Mouse (Mus musculus) CD8-positive naive resting alpha-beta T cell, adult 57 days (primary cell): ENCODE data around the gene Gm33543. TPM values are rescaled to one million over a fixed set of nuclear protein-coding genes. Genes with fewer than 3 reads are reported as not detected.

ENCODE experiments used
- total RNA-seq: library from RNA; stranded (reverse); gene quantifications from one replicate; pipeline ENCODE4 v1.2.4, GENCODE M21; 2023

Gene Gm33543
- total RNA-seq: not detected

GRCm38 (mm10) chr10:95842789-95843637 is at the start of gene Gm33543:
Gm33543 (minus strand) TSS chr10:95842930.

Other genes starting within 250 kb of the Gm33543 start
- not detected for gene Anapc15-ps, start 169.5 kb downstream of the Gm33543 start, total RNA-seq
- gene Eea1, start 97.7 kb upstream of the Gm33543 start, total RNA-seq: 3.1 TPM